Mouse (Mus musculus) embryonic fibroblast, embryonic 13.5 days (primary cell): ENCODE measurements around the gene Slco1a5. TPM values are rescaled to one million over a fixed set of nuclear protein-coding genes. Genes with fewer than 3 reads are reported as not detected.

Experiments
- H3K27ac ChIP-seq: 2 replicates; pipeline ENCODE4 v1.5.1; 2012; ENCODE audit warnings: low read length, control low read depth, inconsistent platforms; ENCODE audit not compliant: insufficient read depth
- H3K4me1 ChIP-seq: 2 replicates; pipeline ENCODE4 v1.6.1; 2011; ENCODE audit warnings: low read length; ENCODE audit not compliant: control insufficient read depth, insufficient read depth
- H3K4me3 ChIP-seq: 2 replicates; pipeline ENCODE4 v1.5.1; 2011; ENCODE audit warnings: mild to moderate bottlenecking, control low read depth, low read length; ENCODE audit not compliant: insufficient read depth
- CTCF ChIP-seq: IDR thresholded peaks from 2 replicates; pipeline ENCODE4 v1.5.1; 2011; ENCODE audit warnings: mild to moderate bottlenecking, control low read depth, low read length, moderate library complexity, borderline replicate concordance; ENCODE audit not compliant: insufficient read depth
- POLR2A ChIP-seq: IDR thresholded peaks from 2 replicates; pipeline ENCODE4 v1.6.1; 2011; ENCODE audit warnings: low read depth, mild to moderate bottlenecking, control low read depth, low read length, moderate library complexity
- polyA plus RNA-seq: library from polyadenylated mRNA; stranded (reverse); fragments of >200 nt; gene quantifications from 2 replicates; pipeline ENCODE4 v1.2.4, GENCODE M21; 2011; ENCODE audit warnings: low read depth; ENCODE audit not compliant: missing spikeins, insufficient read length

The Slco1a5 gene
- polyA plus RNA-seq, 1 experiment, result 0.30 TPM

DNA sequence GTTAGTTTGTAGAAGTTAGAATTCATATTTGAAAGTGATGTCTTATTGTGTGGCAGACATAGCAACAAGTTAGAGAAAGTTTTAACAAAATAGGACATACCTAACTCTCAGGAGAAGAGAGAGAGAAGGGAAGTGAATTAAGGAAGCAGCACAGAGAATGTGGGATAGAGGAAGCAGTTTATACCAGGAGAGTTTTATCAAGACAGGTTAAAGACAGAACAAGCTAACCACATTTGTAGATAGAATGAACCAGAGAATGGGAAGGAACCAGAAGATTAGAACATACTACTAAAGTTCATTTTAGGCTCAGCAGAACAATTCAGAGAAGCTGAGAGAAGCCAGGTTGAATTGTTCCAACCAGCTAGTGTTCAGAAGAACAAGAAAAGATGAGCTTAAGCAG lies 122.3 kb downstream of the Slco1a5 start:
- Histone ChIP-seq H3K27ac (no peak overlapping the region), H3K4me3 (no peak overlapping the region), H3K4me1 (no peaks in the 10 kb centered on the region)
- TF ChIP-seq POLR2A, result no peak
- no peak for TF ChIP-seq CTCF

DNA sequence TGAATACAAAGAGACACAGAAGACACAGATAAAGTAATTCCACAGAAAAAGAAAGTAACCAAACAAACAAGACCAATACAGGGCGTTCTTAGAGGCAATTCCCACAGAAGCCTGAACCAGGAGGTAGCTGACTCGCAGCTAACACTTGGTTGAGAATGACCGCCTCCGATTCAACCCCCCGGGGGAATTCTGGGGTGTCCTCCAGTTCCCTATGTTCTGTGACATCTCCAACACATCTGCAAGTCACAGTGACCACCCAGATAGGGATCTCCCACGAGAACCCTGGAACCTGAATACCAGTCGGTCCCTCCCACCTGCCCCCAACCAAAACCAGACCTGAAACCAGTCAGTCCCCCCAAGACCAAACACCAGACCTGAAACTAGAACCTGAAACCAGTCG lies 128.5 kb downstream of the Slco1a5 start:
- H3K4me3 ChIP-seq, result no peak overlapping the region
- TF ChIP-seq CTCF (no peak), POLR2A (no peak)
- H3K4me1 ChIP-seq, result no peaks in the 10 kb centered on the region
- H3K27ac ChIP-seq, result no peak overlapping the region

DNA sequence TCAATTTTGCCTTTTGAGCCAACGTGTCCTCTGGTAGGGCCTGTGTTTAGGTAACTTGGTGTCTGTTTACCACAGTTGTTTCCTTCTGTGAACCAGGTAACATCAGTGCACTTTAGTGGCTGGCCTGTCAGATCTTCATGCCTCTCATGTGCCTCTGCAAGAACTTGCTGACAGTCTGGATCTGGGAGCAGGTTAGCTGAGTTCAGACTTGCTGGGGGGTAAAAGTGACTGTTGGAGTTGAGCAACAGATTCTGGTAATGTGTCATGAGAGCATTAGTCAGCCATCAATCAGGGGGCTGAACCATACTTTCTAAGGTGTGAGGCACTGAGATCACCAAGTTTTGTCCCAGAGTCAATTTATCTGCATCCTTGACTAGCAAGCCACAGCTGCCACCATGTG lies 130.8 kb downstream of the Slco1a5 start:
- Histone ChIP-seq H3K27ac (no peak overlapping the region), H3K4me1 (no peaks in the 10 kb centered on the region)
- TF ChIP-seq POLR2A, result no peak
- no peak for TF ChIP-seq CTCF

DNA sequence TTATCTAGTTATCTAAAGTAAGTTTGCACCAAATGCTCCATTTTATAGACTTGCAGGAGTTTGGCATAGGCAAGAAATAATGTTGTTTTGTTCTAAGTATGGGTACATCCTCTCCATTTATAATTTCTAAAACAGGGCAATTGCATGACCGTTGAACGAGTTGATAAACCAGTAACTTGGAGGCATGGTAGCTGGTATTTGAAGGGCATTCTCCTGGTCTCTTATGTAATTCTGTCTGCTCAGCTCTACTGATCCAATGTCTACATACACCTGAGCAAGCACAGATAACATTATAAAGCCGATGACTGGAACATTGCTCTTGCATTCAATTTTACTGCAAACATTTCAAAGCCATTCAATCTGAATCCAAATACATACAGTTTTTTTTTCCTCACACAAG lies 135.4 kb downstream of the Slco1a5 start:
- H3K27ac ChIP-seq, result no peak overlapping the region
- no peaks in the 10 kb centered on the region for H3K4me1 ChIP-seq
- H3K4me3 ChIP-seq, result no peak overlapping the region
- no peak for TF ChIP-seq CTCF
- TF ChIP-seq POLR2A, result no peak

More for the DNA sequence above, 130.8 kb downstream of the Slco1a5 start:
- H3K4me3 ChIP-seq, result no peak overlapping the region

DNA sequence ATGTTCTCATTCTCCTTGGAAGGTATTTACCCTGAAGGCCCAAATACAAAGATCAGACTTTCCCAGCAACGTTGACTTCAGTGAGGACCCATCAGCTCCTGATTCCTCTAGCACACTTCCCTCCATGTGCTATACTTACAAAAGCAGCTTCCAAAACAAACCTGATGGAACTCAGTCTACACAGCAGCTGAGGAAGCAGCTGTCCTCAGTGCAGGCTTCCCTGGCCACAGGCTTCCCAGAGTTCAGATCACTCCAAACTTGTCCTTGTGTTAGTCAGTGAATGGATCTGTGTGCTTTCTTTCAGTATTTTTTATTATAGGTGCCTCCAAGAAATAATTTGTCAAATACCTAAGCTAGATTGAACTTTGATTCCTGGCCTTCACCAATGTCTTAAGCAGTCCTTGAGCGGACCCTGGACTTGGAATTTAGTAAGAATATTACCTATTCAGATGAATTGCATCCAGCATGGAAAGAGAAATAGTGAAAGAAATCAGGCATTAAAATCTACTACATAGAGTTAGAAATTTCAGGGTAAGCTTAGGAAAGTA lies 136.8 kb downstream of the Slco1a5 start:
- H3K4me1 ChIP-seq, result no peaks in the 10 kb centered on the region
- TF ChIP-seq POLR2A (no peak), CTCF (no peak)
- peak overlapping the region; percentile 38 for H3K27ac ChIP-seq
- no peak overlapping the region for H3K4me3 ChIP-seq

Other genes starting within 250 kb of the Slco1a5 start
- gene Slco1a6, start 114.5 kb downstream of the Slco1a5 start, polyA plus RNA-seq, result not detected in 2 replicates
- not detected in 2 replicates for gene Iapp, start 24.6 kb downstream of the Slco1a5 start, polyA plus RNA-seq
- gene Pyroxd1, start 22.7 kb upstream of the Slco1a5 start, polyA plus RNA-seq, result 15.3 and 17.8 TPM in 2 replicates
- gene Recql, start 64.1 kb upstream of the Slco1a5 start, polyA plus RNA-seq, result 28.2 and 36.2 TPM in 2 replicates
- 78.3 and 88.1 TPM in 2 replicates for gene Golt1b, start 64.2 kb upstream of the Slco1a5 start, polyA plus RNA-seq
- gene Spx, start 90.5 kb upstream of the Slco1a5 start, polyA plus RNA-seq, result 1.6 and 2.6 TPM in 2 replicates
- not detected in 2 replicates for gene Gys2, start 150.1 kb upstream of the Slco1a5 start, polyA plus RNA-seq
- 77.4 and 79.9 TPM in 2 replicates for gene Ldhb, start 185.0 kb upstream of the Slco1a5 start, polyA plus RNA-seq
- 0.32 and 1.7 TPM in 2 replicates for gene Kcnj8, start 248.6 kb upstream of the Slco1a5 start, polyA plus RNA-seq